Mouse (Mus musculus) A20 (cell line): ENCODE results near the gene Fbll1.

Source experiments
- DNase-seq: peaks from one replicate; pipeline ENCODE4 v3.0.0-alpha.2; 2011; ENCODE audit warnings: low read depth, low spot score

The Fbll1 gene

DNA sequence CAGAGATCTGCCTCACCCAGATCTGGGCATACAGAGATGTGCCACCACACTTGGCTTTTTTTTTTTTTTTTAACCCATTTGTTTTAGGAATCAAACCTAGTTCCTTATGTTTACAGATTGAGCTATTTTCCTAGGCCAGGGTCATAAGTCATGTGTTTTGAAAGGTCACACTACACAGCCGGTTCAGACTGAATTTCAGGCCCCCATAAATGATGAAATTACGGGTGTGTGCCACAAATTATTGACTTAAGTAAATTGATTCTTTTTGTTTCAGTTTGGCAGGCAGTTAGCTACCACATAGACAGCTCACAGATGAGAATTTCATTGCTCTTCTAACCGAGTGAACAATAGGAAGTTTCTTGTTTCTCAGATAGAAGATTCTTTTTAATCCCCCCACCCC is 14.7 kb downstream of the Fbll1 start:
- DNase-seq = no peak

- no peak for DNase-seq
Observed at GRCm38 (mm10) chr11:35783038-35783437, 15.6 kb downstream of the Fbll1 start.

DNA sequence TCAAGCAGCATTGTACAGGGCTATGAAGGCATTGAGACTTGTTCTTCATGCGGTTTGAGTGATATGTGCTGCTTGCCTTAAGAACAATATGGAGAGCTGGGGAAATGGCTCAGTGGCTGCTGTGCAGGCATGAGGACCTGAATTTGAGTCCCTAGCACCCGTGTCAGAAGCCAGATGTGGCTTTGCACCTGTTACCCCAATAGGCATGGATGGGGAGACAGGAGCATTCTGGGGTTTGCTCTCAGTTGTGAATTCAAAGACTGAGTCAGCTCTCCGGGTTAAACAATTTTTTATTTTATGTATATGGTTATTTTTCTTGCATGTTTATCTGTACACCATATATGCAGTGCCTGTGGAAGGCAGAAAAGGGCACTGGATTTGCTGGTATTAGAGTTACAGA is 16.2 kb downstream of the Fbll1 start:
- no peak for DNase-seq

GRCm38 (mm10) chr11:35780336-35780735 is 18.3 kb downstream of the Fbll1 start:
- DNase-seq = no peak

DNA sequence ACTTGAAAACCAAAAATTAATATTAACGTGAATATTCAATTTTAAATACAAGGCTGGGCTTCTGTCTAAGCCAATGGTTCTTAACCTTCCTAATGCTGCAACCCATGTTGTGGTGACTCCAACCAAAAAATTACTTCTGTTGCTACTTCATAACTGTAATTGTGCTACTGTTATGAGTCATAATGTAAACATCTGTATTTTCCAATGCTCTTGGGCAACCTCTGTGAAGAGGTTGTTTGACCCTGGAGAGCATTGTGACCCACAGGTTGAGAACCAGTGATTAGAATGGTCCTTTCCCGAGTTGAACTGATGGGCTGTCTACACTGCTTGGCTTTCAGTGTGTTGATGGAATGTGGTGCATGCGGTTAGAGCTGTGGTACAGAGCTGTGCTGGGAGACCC is 22.2 kb downstream of the Fbll1 start:
- DNase-seq = no peak

DNA sequence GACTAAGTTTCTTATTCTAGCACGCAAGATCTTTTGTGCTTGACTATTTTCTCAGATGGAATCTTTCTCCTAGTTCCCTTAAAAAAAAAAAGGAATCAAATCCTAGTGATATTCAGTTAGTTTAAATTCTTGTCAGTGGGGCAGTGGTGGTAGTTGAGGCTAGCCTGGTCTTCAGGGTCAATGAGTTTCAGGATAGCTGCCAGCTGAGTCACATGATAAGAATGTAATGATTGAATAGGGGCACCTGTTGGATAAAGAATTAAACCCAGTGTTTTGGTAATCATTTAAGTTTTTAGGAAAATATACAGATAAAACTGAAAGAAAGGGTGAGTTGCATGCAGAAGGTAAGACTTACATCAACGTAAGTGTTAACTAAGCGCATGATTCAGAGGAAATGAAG is 23.1 kb downstream of the Fbll1 start:
- no peak for DNase-seq

DNA sequence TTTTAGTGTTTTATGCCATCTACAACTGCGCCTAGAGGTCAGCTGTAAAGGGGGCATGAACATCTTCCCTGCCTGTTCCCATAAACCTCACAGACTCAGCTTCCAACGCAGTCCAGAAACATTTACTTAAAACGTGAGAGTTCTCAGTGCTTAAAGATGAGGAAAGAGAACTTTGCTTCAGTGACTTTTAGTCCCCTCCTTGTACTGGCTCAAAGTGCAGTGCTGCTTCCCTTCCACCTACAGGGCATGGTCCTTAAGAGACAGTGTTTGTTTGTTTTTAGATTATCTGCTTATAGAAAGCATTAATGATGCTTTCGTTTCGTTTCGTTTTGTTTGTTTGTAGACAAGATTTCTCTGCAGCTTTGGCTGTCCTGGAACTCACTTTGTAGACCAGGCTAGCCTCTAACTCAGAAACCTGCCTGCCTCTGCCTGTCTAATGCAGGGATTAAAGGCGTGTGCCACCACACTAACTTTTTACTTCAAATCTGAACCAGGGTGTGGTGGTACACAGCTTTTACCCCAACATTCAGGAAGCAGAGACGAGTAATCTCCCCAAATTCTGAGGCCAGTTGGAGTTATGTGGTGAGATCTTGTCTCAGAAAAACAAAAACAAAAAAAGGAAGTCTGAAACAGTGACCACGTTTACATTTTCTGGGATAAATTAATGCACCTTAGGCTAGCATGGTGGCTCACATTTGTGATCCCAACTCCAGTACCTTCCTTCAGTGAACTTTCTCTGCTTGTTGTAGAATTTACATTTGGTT is 27.8 kb downstream of the Fbll1 start:
- DNase-seq = peak; percentile 44

DNA sequence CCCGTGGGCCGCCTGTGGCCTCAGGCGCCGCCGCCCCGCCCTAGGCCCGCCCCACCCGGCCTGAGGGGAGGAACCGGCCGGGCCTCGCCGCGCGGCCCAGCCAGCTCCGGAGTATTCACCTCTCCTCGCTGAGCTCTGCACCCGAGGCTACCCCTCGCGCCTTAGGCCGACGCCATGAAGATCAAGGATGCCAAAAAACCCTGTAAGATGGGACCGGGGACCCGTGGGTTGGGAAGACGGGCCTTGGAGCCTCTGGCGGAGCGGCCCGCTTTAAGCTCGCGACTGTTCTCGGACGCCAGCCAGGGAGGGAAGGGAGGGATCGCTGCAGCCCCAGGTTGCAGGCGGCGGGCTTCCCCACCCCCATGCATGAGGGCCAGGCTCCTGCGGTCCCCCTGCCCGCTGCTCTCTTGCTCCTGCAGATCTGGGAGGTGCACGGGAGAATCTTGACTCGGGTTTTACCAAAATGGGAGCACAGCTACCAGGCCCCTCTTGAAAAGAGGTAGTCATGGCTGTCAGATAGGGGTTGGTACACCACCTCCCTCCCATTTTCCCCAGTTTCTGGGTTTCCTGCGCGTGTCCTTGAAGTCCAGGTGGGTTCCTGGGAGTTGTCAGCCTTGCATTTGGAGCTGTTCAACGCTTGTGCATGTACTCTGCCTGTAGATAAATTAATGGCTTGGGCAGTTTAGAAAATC is 28.8 kb downstream of the Fbll1 start:
- DNase-seq = peak; percentile 86

DNA sequence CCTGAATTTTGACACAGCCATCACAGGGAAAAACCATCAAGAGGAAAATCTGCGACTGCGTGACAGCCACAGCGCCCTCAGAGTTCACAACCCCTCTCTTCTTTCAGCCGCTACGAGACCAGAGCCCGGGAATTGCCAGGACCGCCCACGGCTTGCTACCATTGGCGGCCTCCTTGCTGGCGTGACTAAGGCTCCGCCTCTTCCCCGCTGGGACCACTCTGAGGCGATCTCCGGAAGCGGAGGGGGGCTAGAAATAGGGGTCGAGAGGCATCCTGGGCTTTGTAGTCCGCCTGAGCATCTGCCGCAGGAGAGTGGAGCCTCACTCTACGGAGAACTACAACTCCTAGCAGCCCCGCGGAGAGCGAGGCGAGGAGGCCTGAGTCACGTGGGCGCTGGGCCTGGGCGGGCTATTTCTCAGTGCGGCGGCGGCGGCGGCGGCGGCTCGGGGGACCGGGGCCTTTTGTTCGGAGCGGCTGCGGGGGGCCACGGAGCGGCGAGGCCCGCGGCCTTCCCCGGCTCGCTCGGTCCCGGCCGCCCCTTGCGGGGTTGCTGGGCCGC is 29.4 kb downstream of the Fbll1 start, which contains the start of gene Pank3:
Pank3 (plus strand) TSS at position 297 of the 558 bp plus-strand sequence.
- DNase-seq = peak; percentile 99

DNA sequence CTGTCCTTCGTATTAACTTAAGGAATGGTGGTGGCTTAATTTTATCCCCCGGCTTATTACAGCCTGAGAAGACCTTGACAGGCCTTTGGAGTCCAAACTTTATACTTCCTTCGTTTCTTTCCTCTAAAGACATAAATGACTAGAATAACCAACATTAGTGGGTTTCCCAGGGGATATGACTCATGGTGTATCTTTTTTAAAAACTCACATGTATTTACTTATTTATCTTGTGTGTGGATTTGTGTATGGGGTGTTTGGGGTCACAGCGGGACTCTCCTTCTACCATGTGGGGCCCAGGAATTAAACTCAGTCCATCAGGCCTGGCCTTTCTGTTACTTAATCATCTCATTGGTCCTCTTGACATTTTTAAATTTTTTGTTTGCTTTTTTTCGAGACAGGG is 31.8 kb downstream of the Fbll1 start:
- DNase-seq = no peak

DNA sequence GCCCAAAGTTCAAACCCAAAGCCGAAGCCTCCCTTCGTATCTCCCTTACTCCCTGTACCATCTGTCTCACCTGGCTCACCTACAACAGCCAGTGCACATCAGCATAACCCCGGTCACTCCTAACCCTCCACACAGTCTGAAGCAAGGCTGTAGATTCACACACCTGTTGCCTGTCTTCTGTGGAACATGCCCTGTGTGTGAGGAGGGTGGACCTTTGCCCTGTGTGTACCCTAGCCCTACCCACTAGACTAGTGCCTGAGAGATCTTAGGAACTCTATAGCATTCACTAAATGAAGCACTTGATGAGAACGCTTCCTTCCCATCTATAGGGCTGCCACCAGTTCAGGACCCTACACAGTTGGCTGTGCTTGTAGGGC is 38.1 kb downstream of the Fbll1 start:
- no peak for DNase-seq

DNA sequence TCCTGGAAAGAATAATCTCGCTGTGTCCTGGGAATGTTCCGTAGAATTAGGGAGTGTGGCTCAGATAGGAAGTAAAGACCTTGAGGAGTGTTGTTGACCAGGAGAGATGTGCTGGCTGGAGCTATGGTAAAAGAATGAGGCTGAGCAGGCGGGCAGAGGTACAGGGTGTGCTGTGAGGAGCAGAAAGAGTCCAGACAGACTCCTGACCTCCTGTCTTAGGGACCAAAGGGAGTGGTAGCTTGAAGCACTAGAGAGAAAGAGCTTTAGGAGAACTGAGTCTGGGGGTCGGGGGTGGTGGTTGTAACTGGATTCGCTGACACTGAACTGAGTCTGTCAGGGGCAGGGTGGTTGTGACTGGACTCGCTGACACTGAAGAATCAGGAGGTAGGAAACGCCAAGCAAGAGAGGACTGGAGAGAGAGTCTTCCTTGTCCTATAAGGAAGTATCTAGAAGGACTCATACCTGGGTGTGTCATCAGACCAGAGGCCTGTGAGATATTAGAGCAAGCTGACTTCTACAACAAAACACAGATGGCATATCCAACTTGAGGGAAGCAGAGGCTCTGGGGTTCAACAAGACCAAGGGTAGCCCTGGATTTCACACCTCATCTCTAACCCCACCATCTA is 38.6 kb downstream of the Fbll1 start:
- no peak for DNase-seq

GRCm38 (mm10) chr11:35756411-35757303 is 42.0 kb downstream of the Fbll1 start:
- no peak for DNase-seq

DNA sequence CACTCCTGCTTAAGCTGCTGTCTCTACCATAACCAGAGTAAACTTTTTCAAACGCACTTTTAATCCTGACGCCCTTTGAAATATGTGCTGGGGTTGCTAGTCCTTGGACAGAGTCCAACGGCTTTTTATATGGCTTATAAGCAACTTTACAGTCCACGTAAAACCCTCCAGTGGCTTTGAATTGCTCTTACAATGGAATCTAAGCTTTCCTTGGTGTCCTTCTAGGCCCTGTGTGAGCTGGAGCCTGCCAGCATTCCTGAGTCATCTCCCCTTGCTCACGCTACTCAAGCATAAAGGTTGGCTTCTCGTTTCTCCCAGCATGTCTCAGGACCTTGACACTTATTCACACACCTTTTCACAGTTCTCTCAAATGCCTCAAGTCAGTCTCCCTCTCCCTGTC is 43.1 kb downstream of the Fbll1 start:
- DNase-seq = no peak

DNA sequence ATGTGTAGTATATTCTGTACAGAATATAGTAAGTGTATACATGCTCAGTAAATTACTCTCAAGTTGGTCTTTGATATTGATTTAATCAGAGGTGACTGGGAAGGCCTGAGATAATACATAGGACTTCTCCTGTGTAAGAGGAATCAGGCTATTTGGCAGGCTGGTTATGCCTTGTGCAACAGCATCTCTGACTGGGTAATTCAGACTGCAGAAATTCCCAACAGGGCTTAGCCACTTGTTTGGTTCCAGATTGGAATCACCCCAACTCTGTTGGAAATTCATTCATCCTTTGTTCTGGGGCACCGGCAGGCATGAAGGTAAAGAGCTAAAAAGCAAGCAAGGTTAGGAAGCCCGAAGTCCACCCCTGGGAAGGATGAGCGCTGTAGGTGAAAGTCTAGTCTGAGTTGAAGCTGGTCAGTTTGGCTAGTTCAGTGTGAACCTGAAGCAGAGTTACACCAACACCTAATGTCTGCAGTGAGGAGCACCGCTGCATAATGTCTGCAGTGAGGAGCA is 43.7 kb downstream of the Fbll1 start:
- DNase-seq = no peak

GRCm38 (mm10) chr11:35750578-35750977 is 48.1 kb downstream of the Fbll1 start:
- no peak for DNase-seq
